Mouse (Mus musculus) midbrain, embryonic 14.5 days (tissue): ENCODE measurements at regions not wholly inside any gene's neighbourhood (a gene's known extent, or its start where the extent isn't known, plus 50 kb on each side); places are given as distances from the start of the nearest gene placed in this dataset.
A peak's percentile ranks its signal among the peaks of the same experiment; 100 is the strongest.

ENCODE experiments used
- ATAC-seq: fragments of 200-750 bp; cut with Nextera tagmentation; 2 replicates; pipeline ENCODE4 v1.8.0; 2017; ENCODE audit warnings: moderate number of reproducible peaks, moderate library complexity; ENCODE audit not compliant: low FRiP score, low TSS enrichment
- DNase-seq: peaks from one replicate; pipeline ENCODE4 v3.0.0-alpha.2; 2015
- H3K27ac ChIP-seq: fragments of 300-500 bp; sonication (generic); replicated peaks from 2 replicates; pipeline ENCODE4 v1.5.1; 2014; ENCODE audit warnings: mild to moderate bottlenecking, low read depth, low read length, moderate library complexity
- H3K27me3 ChIP-seq: fragments of 300-500 bp; sonication (generic); 2 replicates; pipeline ENCODE4 v1.6.1; 2014; ENCODE audit warnings: low read length, control low read depth, mixed read lengths; ENCODE audit not compliant: control insufficient read depth, insufficient read depth
- H3K36me3 ChIP-seq: fragments of 300-500 bp; sonication (generic); 2 replicates; pipeline ENCODE4 v1.6.1; 2014; ENCODE audit warnings: low read length, control low read depth; ENCODE audit not compliant: control insufficient read depth, insufficient read depth
- H3K4me1 ChIP-seq: fragments of 300-500 bp; sonication (generic); 2 replicates; pipeline ENCODE4 v1.6.1; 2014; ENCODE audit warnings: mild to moderate bottlenecking, antibody characterized with exemption, low read length, control low read depth; ENCODE audit not compliant: control insufficient read depth, insufficient read depth
- H3K4me2 ChIP-seq: fragments of 300-500 bp; sonication (generic); 2 replicates; pipeline ENCODE4 v1.6.1; 2014; ENCODE audit warnings: mild to moderate bottlenecking, low read length, moderate library complexity
- H3K4me3 ChIP-seq: fragments of 300-500 bp; sonication (generic); replicated peaks from 2 replicates; pipeline ENCODE4 v1.5.1; 2014; ENCODE audit warnings: low read depth, low read length
- H3K9ac ChIP-seq: fragments of 300-500 bp; sonication (generic); replicated peaks from 2 replicates; pipeline ENCODE4 v1.6.1; 2014; ENCODE audit warnings: mild to moderate bottlenecking, low read length, moderate library complexity
- H3K9me3 ChIP-seq: fragments of 300-500 bp; sonication (generic); 2 replicates; pipeline ENCODE4 v1.6.1; 2016; ENCODE audit warnings: low read length, control low read depth, mixed read lengths; ENCODE audit not compliant: control insufficient read depth
- WGBS: fragments of 180-500 bp; shearing (Covaris S2); extraction: QIAGEN DNeasy Blood & Tissue Kit; methylation state at CpG from one replicate; pipeline ENCODE4 v1.1.7; 2014; 5-methylcytosine and 5-hydroxymethylcytosine counted together

- no peak overlapping the region for H3K9ac ChIP-seq
- DNase-seq (no peak), ATAC-seq (no peak)
- no peak overlapping the region for H3K27ac ChIP-seq
- H3K4me2 ChIP-seq = no peak overlapping the region
- no peak overlapping the region for H3K4me3 ChIP-seq
- no peaks in the 10 kb centered on the region for H3K36me3 ChIP-seq
- no peaks in the 10 kb centered on the region for H3K4me1 ChIP-seq
- no peaks in the 10 kb centered on the region for H3K9me3 ChIP-seq
- H3K27me3 ChIP-seq = no peaks in the 10 kb centered on the region
- WGBS = 91% methylated on average over 3 of the region's 3 CpGs
These were observed 483.3 kb downstream of the Sox2 start for GRCm38 (mm10) chr3:35133477-35133876.

- H3K9ac ChIP-seq = no peak overlapping the region
- 0 out of 2 replicates have a peak overlapping the region, but pooled peaks have one; percentile 20 for H3K27ac ChIP-seq
- H3K27me3 ChIP-seq = no peaks in the 10 kb centered on the region
- WGBS = 67% methylated on average over 11 of the region's 11 CpGs
- no peaks in the 10 kb centered on the region for H3K9me3 ChIP-seq
- H3K4me3 ChIP-seq = no peak overlapping the region
- DNase-seq (peak; percentile 41), ATAC-seq (no peak)
- no peak overlapping the region for H3K4me2 ChIP-seq
- no peaks in the 10 kb centered on the region for H3K4me1 ChIP-seq
- H3K36me3 ChIP-seq = no peaks in the 10 kb centered on the region
These were observed 491.5 kb downstream of the Sox2 start for GRCm38 (mm10) chr3:35141500-35142220.

- ATAC-seq = no peak
- Histone ChIP-seq H3K27me3 (no peaks in the 10 kb centered on the region), H3K4me3 (no peak overlapping the region), H3K9me3 (no peaks in the 10 kb centered on the region), H3K36me3 (no peaks in the 10 kb centered on the region), H3K4me2 (no peak overlapping the region), H3K9ac (no peak overlapping the region), H3K4me1 (no peaks in the 10 kb centered on the region), H3K27ac (no peak overlapping the region)
- no peak for DNase-seq
- 84% methylated on average over 2 of the region's 2 CpGs for WGBS
These were observed 492.5 kb downstream of the Sox2 start for GRCm38 (mm10) chr3:35142683-35143082.

DNA sequence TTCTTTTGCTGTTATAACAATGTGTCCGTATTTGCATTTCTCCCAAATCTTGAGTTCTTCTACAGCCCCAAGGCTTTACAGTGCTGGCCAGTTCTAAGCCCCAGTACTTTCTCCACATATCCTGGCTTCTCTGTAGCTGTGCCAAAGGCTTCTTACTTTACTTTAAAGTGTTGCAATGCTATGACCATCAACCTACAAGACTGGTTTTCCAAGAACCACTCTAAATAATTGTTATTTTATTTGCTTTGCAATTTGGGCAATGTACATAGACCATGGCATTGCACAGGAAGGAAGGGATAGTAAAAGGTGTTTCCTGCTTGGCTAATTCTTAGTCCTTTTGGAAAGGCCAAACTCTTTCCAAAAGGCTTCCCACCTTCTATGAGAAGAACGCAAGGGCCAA, 495.4 kb downstream of the Sox2 start:
- WGBS = 96% methylated on average over 2 of the region's 2 CpGs
- Histone ChIP-seq H3K9ac (no peak overlapping the region), H3K4me2 (no peak overlapping the region), H3K27ac (no peak overlapping the region), H3K36me3 (no peaks in the 10 kb centered on the region), H3K4me1 (peaks cover 9% of the 10 kb centered on the region), H3K27me3 (no peaks in the 10 kb centered on the region), H3K9me3 (no peaks in the 10 kb centered on the region), H3K4me3 (no peak overlapping the region)
- ATAC-seq (no peak), DNase-seq (no peak)

GRCm38 (mm10) chr3:35146681-35147080, 496.5 kb downstream of the Sox2 start:
- Histone ChIP-seq H3K36me3 (no peaks in the 10 kb centered on the region), H3K9ac (no peak overlapping the region), H3K27me3 (no peaks in the 10 kb centered on the region), H3K27ac (no peak overlapping the region), H3K9me3 (no peaks in the 10 kb centered on the region), H3K4me3 (no peak overlapping the region), H3K4me1 (peaks cover 9% of the 10 kb centered on the region), H3K4me2 (no peak overlapping the region)
- ATAC-seq (no peak), DNase-seq (no peak)
- 93% methylated on average over 5 of the region's 5 CpGs for WGBS

DNA sequence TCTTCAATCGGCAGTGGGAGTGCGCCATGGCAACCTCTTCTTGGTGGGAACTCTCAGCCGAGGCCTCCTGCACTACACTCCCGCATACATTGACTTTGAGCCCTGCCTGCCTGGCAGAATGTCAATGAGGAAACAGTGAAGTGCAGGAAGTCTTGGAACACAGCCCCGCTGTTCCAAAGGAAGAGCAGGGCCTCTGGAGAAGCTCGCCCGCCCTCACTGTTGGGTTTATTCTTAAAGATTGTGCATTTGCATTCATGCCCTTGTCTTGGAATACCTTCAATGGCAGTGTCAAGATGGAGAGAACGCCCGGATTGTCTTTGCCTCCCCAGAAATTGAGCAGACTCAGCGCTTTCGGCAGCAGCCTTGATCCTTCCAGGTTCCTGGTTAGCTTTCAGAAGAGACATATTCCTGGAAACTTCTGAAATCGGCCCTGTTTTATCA, 499.1 kb downstream of the Sox2 start:
- H3K4me2 ChIP-seq = no peak overlapping the region
- no peaks in the 10 kb centered on the region for H3K9me3 ChIP-seq
- ATAC-seq (no peak), DNase-seq (peak; percentile 79)
- peaks cover 11% of the 10 kb centered on the region for H3K4me1 ChIP-seq
- no peak overlapping the region for H3K4me3 ChIP-seq
- no peak overlapping the region for H3K9ac ChIP-seq
- H3K36me3 ChIP-seq = no peaks in the 10 kb centered on the region
- peak overlapping the region; percentile 2; the same call in 1 of the 2 replicates for H3K27ac ChIP-seq
- 29% methylated on average over 12 of the region's 12 CpGs for WGBS
- H3K27me3 ChIP-seq = no peaks in the 10 kb centered on the region

DNA sequence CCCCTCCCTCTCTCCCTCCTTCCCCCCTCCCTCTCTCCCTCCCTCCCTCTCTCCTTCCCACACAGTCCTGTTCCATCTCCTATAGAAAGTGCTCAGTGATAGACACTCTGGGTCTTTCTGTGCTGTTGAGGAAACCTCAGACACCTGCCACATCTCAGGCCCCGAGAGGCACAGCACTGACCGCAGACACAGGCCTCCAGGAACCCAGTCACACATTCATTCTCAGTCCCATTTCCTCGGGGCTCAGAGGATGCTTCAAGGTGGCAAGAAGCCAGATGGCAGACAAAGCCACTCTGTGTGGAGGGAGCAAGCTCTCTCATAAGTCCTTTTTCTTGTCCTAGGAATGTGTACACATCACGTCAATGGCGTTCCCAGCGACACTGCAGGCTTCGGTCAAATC, 502.0 kb downstream of the Sox2 start:
- H3K9me3 ChIP-seq = no peaks in the 10 kb centered on the region
- ATAC-seq (peak; percentile 32; the same call in 1 of the 2 replicates), DNase-seq (peak; percentile 64)
- H3K4me2 ChIP-seq = no peak overlapping the region
- H3K4me3 ChIP-seq = no peak overlapping the region
- H3K36me3 ChIP-seq = no peaks in the 10 kb centered on the region
- no peaks in the 10 kb centered on the region for H3K27me3 ChIP-seq
- no peak overlapping the region for H3K27ac ChIP-seq
- no peak overlapping the region for H3K9ac ChIP-seq
- 58% methylated on average over 7 of the region's 7 CpGs for WGBS
- peaks cover 11% of the 10 kb centered on the region for H3K4me1 ChIP-seq

DNA sequence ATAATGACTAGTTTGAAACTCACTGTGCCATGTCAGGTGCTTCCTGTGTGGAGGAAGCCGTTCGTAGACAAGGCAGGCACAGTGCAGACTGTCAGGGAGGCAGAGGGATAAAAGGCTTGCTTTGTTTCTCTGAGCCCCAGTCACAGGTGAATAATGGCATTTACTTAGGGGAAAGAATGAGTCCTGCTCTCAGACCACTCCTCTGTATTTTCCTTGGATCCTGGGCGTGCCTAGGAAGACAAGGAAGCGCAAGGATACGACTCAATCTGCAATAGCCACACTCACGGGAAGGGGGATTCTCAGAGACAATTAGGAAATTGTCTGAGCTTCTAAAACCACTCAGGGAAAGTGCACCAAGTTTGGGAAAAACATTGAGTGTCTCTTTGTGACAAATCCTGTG, 504.1 kb downstream of the Sox2 start:
- no peaks in the 10 kb centered on the region for H3K9me3 ChIP-seq
- H3K36me3 ChIP-seq = no peaks in the 10 kb centered on the region
- H3K27ac ChIP-seq = no peak overlapping the region
- WGBS = 40% methylated on average over 6 of the region's 6 CpGs
- no peak for ATAC-seq
- no peak for DNase-seq
- H3K27me3 ChIP-seq = no peaks in the 10 kb centered on the region
- no peak overlapping the region for H3K4me3 ChIP-seq
- H3K4me1 ChIP-seq = 0 out of 2 replicates have a peak, but pooled peaks cover 3% of the 10 kb centered on the region
- no peak overlapping the region for H3K4me2 ChIP-seq
- H3K9ac ChIP-seq = no peak overlapping the region

GRCm38 (mm10) chr3:35168676-35169075, 518.5 kb downstream of the Sox2 start:
- H3K27ac ChIP-seq = no peak overlapping the region
- no peak for ATAC-seq
- no peaks in the 10 kb centered on the region for H3K36me3 ChIP-seq
- no peaks in the 10 kb centered on the region for H3K4me1 ChIP-seq
- H3K9me3 ChIP-seq = no peaks in the 10 kb centered on the region
- 96% methylated on average over 1 of the region's 1 CpGs for WGBS
- H3K4me2 ChIP-seq = no peak overlapping the region
- no peak overlapping the region for H3K9ac ChIP-seq
- no peak overlapping the region for H3K4me3 ChIP-seq
- H3K27me3 ChIP-seq = no peaks in the 10 kb centered on the region
- no peak for DNase-seq
